Mouse (Mus musculus) neural tube, embryonic 13.5 days (tissue): ENCODE measurements around the gene Kcnh1. TPM values are rescaled to one million over a fixed set of nuclear protein-coding genes. Genes with fewer than 3 reads are reported as not detected.

Experiments used
- ATAC-seq: fragments of 200-750 bp; cut with Nextera tagmentation; 2 replicates; pipeline ENCODE4 v1.8.0; 2017; ENCODE audit warnings: low read depth, mild to moderate bottlenecking, moderate TSS enrichment, moderate library complexity
- H3K27ac ChIP-seq: fragments of 300-500 bp; sonication (generic); replicated peaks from 2 replicates; pipeline ENCODE4 v1.5.1; 2015; ENCODE audit warnings: moderate library complexity, mild to moderate bottlenecking, inconsistent platforms
- H3K27me3 ChIP-seq: fragments of 300-500 bp; sonication (generic); 2 replicates; pipeline ENCODE4 v1.6.1; 2015; ENCODE audit warnings: mild to moderate bottlenecking, inconsistent platforms
- H3K36me3 ChIP-seq: fragments of 300-500 bp; sonication (generic); 2 replicates; pipeline ENCODE4 v1.6.1; 2015; ENCODE audit warnings: mild to moderate bottlenecking, inconsistent platforms
- H3K4me1 ChIP-seq: fragments of 300-500 bp; sonication (generic); replicated peaks from 2 replicates; pipeline ENCODE4 v1.6.1; 2015; ENCODE audit warnings: inconsistent platforms
- H3K4me2 ChIP-seq: fragments of 300-500 bp; sonication (generic); 2 replicates; pipeline ENCODE4 v1.6.1; 2015; ENCODE audit warnings: inconsistent platforms, mild to moderate bottlenecking, moderate library complexity
- H3K4me3 ChIP-seq: fragments of 300-500 bp; sonication (generic); 2 replicates; pipeline ENCODE4 v1.5.1; 2015; ENCODE audit warnings: mild to moderate bottlenecking, inconsistent platforms
- H3K9ac ChIP-seq: fragments of 300-500 bp; sonication (generic); 2 replicates; pipeline ENCODE4 v1.6.1; 2015; ENCODE audit warnings: moderate library complexity, mild to moderate bottlenecking, inconsistent platforms
- H3K9me3 ChIP-seq: fragments of 300-500 bp; sonication (generic); 2 replicates; pipeline ENCODE4 v1.6.1; 2016; ENCODE audit warnings: inconsistent platforms
- WGBS: fragments of 180-500 bp; shearing (Covaris S2); methylation state at CpG from one replicate; pipeline ENCODE4 v1.1.7; 2015; 5-methylcytosine and 5-hydroxymethylcytosine counted together
- polyA plus RNA-seq: library from polyadenylated mRNA; unstranded; fragments of >200 nt; fragmentation: Nextera tagmentation; extraction: Ambion mirVana; gene quantifications from 2 replicates; pipeline ENCODE4 v1.2.1, GENCODE M21; 2015

Kcnh1 gene
- polyA plus RNA-seq, 1 experiment from 2014 or later: 3.9 TPM

- H3K4me1 ChIP-seq: no peaks in the 10 kb centered on the region
- H3K27me3 ChIP-seq: no peaks in the 10 kb centered on the region
- no peak overlapping the region for H3K27ac ChIP-seq
- no peaks in the 10 kb centered on the region for H3K36me3 ChIP-seq
- H3K9me3 ChIP-seq: no peaks in the 10 kb centered on the region
- H3K4me2 ChIP-seq: no peak overlapping the region
- 85% methylated on average over 8 of the region's 8 CpGs for WGBS
- no peak for ATAC-seq
- H3K4me3 ChIP-seq: no peak overlapping the region
- H3K9ac ChIP-seq: no peak overlapping the region
Observed at GRCm38 (mm10) chr1:192480072-192480784, 289.7 kb downstream of the Kcnh1 start.

- Histone ChIP-seq H3K9me3 (no peaks in the 10 kb centered on the region), H3K9ac (no peak overlapping the region), H3K27me3 (no peaks in the 10 kb centered on the region), H3K4me1 (no peaks in the 10 kb centered on the region), H3K27ac (no peak overlapping the region), H3K36me3 (no peaks in the 10 kb centered on the region), H3K4me2 (no peak overlapping the region), H3K4me3 (no peak overlapping the region)
- no peak for ATAC-seq
Observed at GRCm38 (mm10) chr1:192481446-192481845, 290.9 kb downstream of the Kcnh1 start.

GRCm38 (mm10) chr1:192485030-192485429 lies 294.5 kb downstream of the Kcnh1 start:
- Histone ChIP-seq H3K4me2 (no peak overlapping the region), H3K27ac (no peak overlapping the region), H3K9me3 (no peaks in the 10 kb centered on the region), H3K4me3 (no peak overlapping the region), H3K36me3 (no peaks in the 10 kb centered on the region), H3K27me3 (no peaks in the 10 kb centered on the region), H3K4me1 (no peaks in the 10 kb centered on the region), H3K9ac (no peak overlapping the region)
- no peak for ATAC-seq
- 81% methylated on average over 3 of the region's 3 CpGs for WGBS

GRCm38 (mm10) chr1:192487571-192487970 lies 297.0 kb downstream of the Kcnh1 start:
- Histone ChIP-seq H3K4me3 (no peak overlapping the region), H3K4me1 (no peaks in the 10 kb centered on the region), H3K27me3 (no peaks in the 10 kb centered on the region), H3K9ac (no peak overlapping the region), H3K27ac (no peak overlapping the region), H3K36me3 (no peaks in the 10 kb centered on the region), H3K4me2 (no peak overlapping the region), H3K9me3 (no peaks in the 10 kb centered on the region)
- no peak for ATAC-seq
- WGBS: 94% methylated on average over 11 of the region's 11 CpGs

- no peak overlapping the region for H3K9ac ChIP-seq
- 77% methylated on average over 13 of the region's 13 CpGs for WGBS
Observed at GRCm38 (mm10) chr1:192489908-192490825, 299.6 kb downstream of the Kcnh1 start.

GRCm38 (mm10) chr1:192497505-192497904 lies 306.9 kb downstream of the Kcnh1 start:
- no peak for ATAC-seq
- Histone ChIP-seq H3K27me3 (no peaks in the 10 kb centered on the region), H3K36me3 (no peaks in the 10 kb centered on the region), H3K9ac (no peak overlapping the region), H3K4me3 (no peak overlapping the region), H3K4me1 (no peaks in the 10 kb centered on the region), H3K27ac (no peak overlapping the region), H3K4me2 (no peak overlapping the region), H3K9me3 (no peaks in the 10 kb centered on the region)
- 64% methylated on average over 2 of the region's 2 CpGs for WGBS

More at GRCm38 (mm10) chr1:192489908-192490825, 299.6 kb downstream of the Kcnh1 start:
- no peak for ATAC-seq
- Histone ChIP-seq H3K27me3 (no peaks in the 10 kb centered on the region), H3K9me3 (no peaks in the 10 kb centered on the region), H3K4me1 (no peaks in the 10 kb centered on the region), H3K36me3 (no peaks in the 10 kb centered on the region), H3K27ac (no peak overlapping the region), H3K4me2 (no peak overlapping the region), H3K4me3 (no peak overlapping the region)

- no peak overlapping the region for H3K4me2 ChIP-seq
- no peaks in the 10 kb centered on the region for H3K36me3 ChIP-seq
- no peak for ATAC-seq
- whole genome bisulfite sequencing: 76% methylated on average over 9 of the region's 9 CpGs
- no peaks in the 10 kb centered on the region for H3K9me3 ChIP-seq
- no peak overlapping the region for H3K27ac ChIP-seq
- no peak overlapping the region for H3K9ac ChIP-seq
- H3K4me1 ChIP-seq: no peaks in the 10 kb centered on the region
- no peaks in the 10 kb centered on the region for H3K27me3 ChIP-seq
- no peak overlapping the region for H3K4me3 ChIP-seq
Observed at GRCm38 (mm10) chr1:192502016-192502415, 311.4 kb downstream of the Kcnh1 start.

GRCm38 (mm10) chr1:192502835-192503234 lies 312.3 kb downstream of the Kcnh1 start:
- no peaks in the 10 kb centered on the region for H3K9me3 ChIP-seq
- no peak overlapping the region for H3K4me2 ChIP-seq
- no peak overlapping the region for H3K4me3 ChIP-seq
- H3K27me3 ChIP-seq: no peaks in the 10 kb centered on the region
- H3K4me1 ChIP-seq: no peaks in the 10 kb centered on the region
- H3K9ac ChIP-seq: no peak overlapping the region
- no peak overlapping the region for H3K27ac ChIP-seq
- no peaks in the 10 kb centered on the region for H3K36me3 ChIP-seq
- no peak for ATAC-seq

- no peaks in the 10 kb centered on the region for H3K36me3 ChIP-seq
- no peak overlapping the region for H3K4me3 ChIP-seq
- H3K9me3 ChIP-seq: no peaks in the 10 kb centered on the region
- WGBS: 95% methylated on average over 4 of the region's 4 CpGs
- no peak overlapping the region for H3K27ac ChIP-seq
- H3K4me2 ChIP-seq: no peak overlapping the region
- H3K9ac ChIP-seq: no peak overlapping the region
- no peaks in the 10 kb centered on the region for H3K4me1 ChIP-seq
- no peaks in the 10 kb centered on the region for H3K27me3 ChIP-seq
- ATAC-seq: no peak
Observed at GRCm38 (mm10) chr1:192503651-192504050, 313.1 kb downstream of the Kcnh1 start.

GRCm38 (mm10) chr1:192512821-192513220 lies 322.2 kb downstream of the Kcnh1 start:
- Histone ChIP-seq H3K4me1 (no peaks in the 10 kb centered on the region), H3K4me3 (no peak overlapping the region), H3K27me3 (no peaks in the 10 kb centered on the region), H3K9me3 (no peaks in the 10 kb centered on the region), H3K36me3 (no peaks in the 10 kb centered on the region), H3K27ac (no peak overlapping the region), H3K4me2 (no peak overlapping the region), H3K9ac (no peak overlapping the region)
- WGBS: 100% methylated on average over 1 of the region's 1 CpGs
- no peak for ATAC-seq

- no peak for ATAC-seq
- 80% methylated on average over 3 of the region's 3 CpGs for WGBS
- no peaks in the 10 kb centered on the region for H3K36me3 ChIP-seq
Observed at GRCm38 (mm10) chr1:192515373-192515772, 324.8 kb downstream of the Kcnh1 start.

GRCm38 (mm10) chr1:192519713-192520112 lies 329.1 kb downstream of the Kcnh1 start:
- H3K36me3 ChIP-seq: no peaks in the 10 kb centered on the region
- no peak overlapping the region for H3K4me2 ChIP-seq
- no peak overlapping the region for H3K9ac ChIP-seq
- H3K27ac ChIP-seq: 0 out of 2 replicates have a peak overlapping the region, but pooled peaks have one; percentile 57
- ATAC-seq: no peak
- peaks cover 42% of the 10 kb centered on the region for H3K4me1 ChIP-seq
- no peaks in the 10 kb centered on the region for H3K27me3 ChIP-seq
- H3K9me3 ChIP-seq: no peaks in the 10 kb centered on the region
- 85% methylated on average over 1 of the region's 1 CpGs for WGBS
- H3K4me3 ChIP-seq: no peak overlapping the region

More at GRCm38 (mm10) chr1:192515373-192515772, 324.8 kb downstream of the Kcnh1 start:
- Histone ChIP-seq H3K4me2 (no peak overlapping the region), H3K27me3 (no peaks in the 10 kb centered on the region), H3K9ac (no peak overlapping the region), H3K4me1 (peaks cover 5% of the 10 kb centered on the region; the same call in 1 of the 2 replicates), H3K4me3 (no peak overlapping the region), H3K9me3 (no peaks in the 10 kb centered on the region), H3K27ac (no peak overlapping the region)
